Mouse (Mus musculus) granulocyte monocyte progenitor cell, adult 5-6 weeks (primary cell): Measurements from ENCODE around the gene Fzd10. TPM values are rescaled to one million over a fixed set of nuclear protein-coding genes. Genes with fewer than 3 reads are reported as not detected.
A peak's percentile ranks its signal among the peaks of the same experiment; 100 is the strongest.

Experiments used
- ATAC-seq: replicated peaks from 2 replicates; pipeline ENCODE4 v1.8.0; 2016; ENCODE audit warnings: mild to moderate bottlenecking, moderate TSS enrichment, inconsistent platforms; ENCODE audit not compliant: poor library complexity, severe bottlenecking
- total RNA-seq, 2 experiments: library from RNA; stranded (forward) in 1 of 2; stranded (reverse) in 1 of 2; fragments of 200-712, 200-1000 nt in 1 of 2; fragments of >200 nt in 1 of 2; fragmentation: Nextera tagmentation in 1 of 2; gene quantifications; 2 replicates each; pipeline ENCODE4 v1.2.3; 2014 to 2017

Fzd10 gene
- total RNA-seq, 2 experiments from 2014 or later, result not detected

GRCm38 (mm10) chr5:128599365-128600071 is 1.1 kb upstream of the Fzd10 start:
- ATAC-seq, result peak; percentile 6; the same call in 1 of the 2 replicates

GRCm38 (mm10) chr5:128601036-128602019 is 684 bp downstream of the Fzd10 start:
- ATAC-seq, result peak; percentile 15

- ATAC-seq, result no peak
Measured at GRCm38 (mm10) chr5:128603693-128604092, 3.0 kb downstream of the Fzd10 start.

- no peak for ATAC-seq
Measured at GRCm38 (mm10) chr5:128606596-128606995, 6.0 kb downstream of the Fzd10 start.

GRCm38 (mm10) chr5:128609091-128609490 is 8.4 kb downstream of the Fzd10 start:
- ATAC-seq, result no peak

- ATAC-seq, result peak; percentile 99
Measured at GRCm38 (mm10) chr5:128617621-128618020, 17.0 kb downstream of the Fzd10 start.

GRCm38 (mm10) chr5:128619987-128620386 is 19.3 kb downstream of the Fzd10 start:
- no peak for ATAC-seq

- ATAC-seq, result no peak
Measured at GRCm38 (mm10) chr5:128620408-128620807, 19.8 kb downstream of the Fzd10 start.

GRCm38 (mm10) chr5:128627763-128628162 is 27.1 kb downstream of the Fzd10 start:
- ATAC-seq, result no peak

- no peak for ATAC-seq
Measured at GRCm38 (mm10) chr5:128636648-128637047, 36.0 kb downstream of the Fzd10 start.

GRCm38 (mm10) chr5:128637071-128638015 is 36.7 kb downstream of the Fzd10 start:
- no peak for ATAC-seq

GRCm38 (mm10) chr5:128638716-128639115 is 38.1 kb downstream of the Fzd10 start:
- no peak for ATAC-seq

GRCm38 (mm10) chr5:128643065-128643464 is 42.4 kb downstream of the Fzd10 start:
- no peak for ATAC-seq

GRCm38 (mm10) chr5:128645720-128646119 is 45.1 kb downstream of the Fzd10 start:
- ATAC-seq, result no peak

GRCm38 (mm10) chr5:128646286-128646685 is 45.6 kb downstream of the Fzd10 start:
- no peak for ATAC-seq

GRCm38 (mm10) chr5:128647221-128647730 is 46.6 kb downstream of the Fzd10 start:
- no peak for ATAC-seq

- ATAC-seq, result no peak
Measured at GRCm38 (mm10) chr5:128649336-128649897, 48.8 kb downstream of the Fzd10 start.
